Mouse (Mus musculus) CH12.LX (cell line): Measurements from ENCODE around the gene Fam193a. TPM values are rescaled to one million over a fixed set of nuclear protein-coding genes. Genes with fewer than 3 reads are reported as not detected.

Experiments used
- DNase-seq: peaks from one replicate; pipeline ENCODE4 v3.0.0-alpha.2; 2013; ENCODE audit errors: extremely low read depth
- H3K27ac ChIP-seq: 2 replicates; pipeline ENCODE4 v1.5.1; 2012; ENCODE audit warnings: low read depth, mild to moderate bottlenecking, control low read depth, moderate library complexity; ENCODE audit not compliant: insufficient read depth
- H3K27me3 ChIP-seq: replicated peaks from 2 replicates; pipeline ENCODE3; 2012; ENCODE audit warnings: inconsistent platforms
- H3K36me3 ChIP-seq, 2 experiments: replicated peaks in 1 of 2; 2 replicates each; pipeline versions ENCODE3 to v1.6.1; 2012; ENCODE audit warnings: inconsistent platforms in 1 of 2, low read length in 1 of 2, mild to moderate bottlenecking in 1 of 2, mixed read lengths in 1 of 2, moderate library complexity in 1 of 2; ENCODE audit not compliant: control insufficient read depth in 1 of 2, insufficient read depth in 1 of 2
- H3K4me1 ChIP-seq, 2 experiments: 2 replicates each; pipeline ENCODE4 v1.6.1; 2012; ENCODE audit warnings: inconsistent platforms in 1 of 2, moderate library complexity in 1 of 2; ENCODE audit not compliant: insufficient read depth in 2 of 2, control insufficient read depth in 1 of 2
- H3K4me2 ChIP-seq: 2 replicates; pipeline ENCODE4 v1.6.1; 2012; ENCODE audit warnings: low read depth, mild to moderate bottlenecking, control low read depth; ENCODE audit not compliant: poor library complexity, insufficient read depth, severe bottlenecking
- H3K4me3 ChIP-seq, 3 experiments: fragments of 150-350 bp in 1 of 3; sonication (generic) in 1 of 3; replicated peaks in 1 of 3; 2 replicates each; pipeline versions ENCODE3 to v1.5.1; 2011 to 2012; ENCODE audit warnings: low read depth in 2 of 3, low read length in 2 of 3, mild to moderate bottlenecking in 2 of 3, moderate library complexity in 2 of 3, control low read depth in 1 of 3, improper control_type of control experiment in 1 of 3, inconsistent platforms in 1 of 3, mixed read lengths in 1 of 3; ENCODE audit not compliant: poor library complexity in 1 of 3
- H3K79me2 ChIP-seq: replicated peaks from 2 replicates; pipeline ENCODE4 v1.6.1; 2012; ENCODE audit warnings: mild to moderate bottlenecking, moderate library complexity; ENCODE audit not compliant: control insufficient read depth, poor library complexity, insufficient read depth, severe bottlenecking; ENCODE audit errors: extremely low read depth
- H3K9ac ChIP-seq: 2 replicates; pipeline ENCODE4 v1.6.1; 2012; ENCODE audit warnings: low read depth, mild to moderate bottlenecking, control low read depth, moderate library complexity; ENCODE audit not compliant: insufficient read depth
- H3K9me3 ChIP-seq: replicated peaks from 2 replicates; pipeline ENCODE3; 2012; ENCODE audit warnings: low read length, inconsistent platforms, mixed read lengths
- CHD1 ChIP-seq: IDR thresholded peaks from 2 replicates; pipeline ENCODE4 v1.6.1; 2012; ENCODE audit warnings: low read depth, low read length, improper control_type of control experiment, inconsistent platforms
- E2F4 ChIP-seq: IDR thresholded peaks from 2 replicates; pipeline ENCODE4 v1.6.1; 2011; ENCODE audit warnings: low read depth, low read length, improper control_type of control experiment; ENCODE audit not compliant: insufficient replicate concordance
- ETS1 ChIP-seq: conservative IDR thresholded peaks from 2 replicates; pipeline ENCODE4 v1.6.1; 2012; ENCODE audit warnings: low read depth, mild to moderate bottlenecking, inconsistent platforms, low read length, improper control_type of control experiment, moderate library complexity
- HCFC1 ChIP-seq: IDR thresholded peaks from 2 replicates; pipeline ENCODE4 v1.6.1; 2012; ENCODE audit warnings: low read depth, mild to moderate bottlenecking, inconsistent platforms, low read length, improper control_type of control experiment
- MAFK ChIP-seq: IDR thresholded peaks from 2 replicates; pipeline ENCODE4 v1.6.1; 2011; ENCODE audit warnings: low read length, improper control_type of control experiment; ENCODE audit not compliant: insufficient replicate concordance
- MXI1 ChIP-seq: IDR thresholded peaks from 2 replicates; pipeline ENCODE4 v1.6.1; 2011; ENCODE audit warnings: mild to moderate bottlenecking, low read depth, low read length, improper control_type of control experiment
- NRF1 ChIP-seq: IDR thresholded peaks from 2 replicates; pipeline ENCODE4 v1.6.1; 2014; ENCODE audit warnings: low read depth, mild to moderate bottlenecking, inconsistent platforms, low read length, improper control_type of control experiment, moderate library complexity
- POLR2AphosphoS2 ChIP-seq: IDR thresholded peaks from 2 replicates; pipeline ENCODE4 v1.6.1; 2011; ENCODE audit warnings: low read depth, low read length, improper control_type of control experiment
- RAD21 ChIP-seq: IDR thresholded peaks from 2 replicates; pipeline ENCODE4 v1.6.1; 2011; ENCODE audit warnings: low read depth, mild to moderate bottlenecking, low read length, improper control_type of control experiment, moderate library complexity
- SIN3A ChIP-seq: IDR thresholded peaks from 2 replicates; pipeline ENCODE4 v1.6.1; 2012; ENCODE audit warnings: low read length, improper control_type of control experiment, inconsistent platforms
- USF1 ChIP-seq: IDR thresholded peaks from 2 replicates; pipeline ENCODE4 v1.6.1; 2014; ENCODE audit warnings: low read depth, mild to moderate bottlenecking, inconsistent platforms, low read length, improper control_type of control experiment
- ZC3H11A ChIP-seq: IDR thresholded peaks from 2 replicates; pipeline ENCODE4 v1.6.1; 2012; ENCODE audit warnings: low read depth, mild to moderate bottlenecking, inconsistent platforms, low read length, improper control_type of control experiment
- ZKSCAN1 ChIP-seq: IDR thresholded peaks from 2 replicates; pipeline ENCODE4 v1.6.1; 2012; ENCODE audit warnings: low read depth, inconsistent platforms, low read length, improper control_type of control experiment, borderline replicate concordance
- ZNF384 ChIP-seq: IDR thresholded peaks from 2 replicates; pipeline ENCODE4 v1.6.1; 2012; ENCODE audit warnings: low read depth, low read length, improper control_type of control experiment, inconsistent platforms
- dilution Hi-C: fragments of 300-500 bp; cut with MboI; formaldehyde crosslinking; loops from 2 replicates; pipeline ENCODE4 v1.14.3; 2020; ENCODE audit warnings: low sequenced_read_pairs; ENCODE audit not compliant: extremely low pct_unique_long_range_greater_than_20kb, extremely low pct_ligation_motif_present
- in situ Hi-C: fragments of 300-500 bp; cut with MboI; formaldehyde crosslinking; loops from 3 replicates; pipeline ENCODE4 v1.14.3; 2019; ENCODE audit warnings: low sequenced_read_pairs, low pct_ligation_motif_present, low pct_unique_long_range_greater_than_20kb, mixed read lengths
- polyA plus RNA-seq: library from polyadenylated mRNA; unstranded; fragments of >175 nt; gene quantifications from 2 replicates; pipeline ENCODE4 v1.2.1, GENCODE M21; 2012; ENCODE audit warnings: low read depth; ENCODE audit not compliant: insufficient read length
- total RNA-seq, 2 experiments: library from RNA; depleted of rRNA; stranded (reverse); fragments of 300-350 nt in 1 of 2; fragments of >200 nt in 1 of 2; gene quantifications; 2 replicates each; pipeline ENCODE4 v1.2.3; 2012 to 2014

The Fam193a gene
- total and polyA plus RNA-seq, 3 experiments = 3.6 to 19.0 (median 8.5) TPM

DNA sequence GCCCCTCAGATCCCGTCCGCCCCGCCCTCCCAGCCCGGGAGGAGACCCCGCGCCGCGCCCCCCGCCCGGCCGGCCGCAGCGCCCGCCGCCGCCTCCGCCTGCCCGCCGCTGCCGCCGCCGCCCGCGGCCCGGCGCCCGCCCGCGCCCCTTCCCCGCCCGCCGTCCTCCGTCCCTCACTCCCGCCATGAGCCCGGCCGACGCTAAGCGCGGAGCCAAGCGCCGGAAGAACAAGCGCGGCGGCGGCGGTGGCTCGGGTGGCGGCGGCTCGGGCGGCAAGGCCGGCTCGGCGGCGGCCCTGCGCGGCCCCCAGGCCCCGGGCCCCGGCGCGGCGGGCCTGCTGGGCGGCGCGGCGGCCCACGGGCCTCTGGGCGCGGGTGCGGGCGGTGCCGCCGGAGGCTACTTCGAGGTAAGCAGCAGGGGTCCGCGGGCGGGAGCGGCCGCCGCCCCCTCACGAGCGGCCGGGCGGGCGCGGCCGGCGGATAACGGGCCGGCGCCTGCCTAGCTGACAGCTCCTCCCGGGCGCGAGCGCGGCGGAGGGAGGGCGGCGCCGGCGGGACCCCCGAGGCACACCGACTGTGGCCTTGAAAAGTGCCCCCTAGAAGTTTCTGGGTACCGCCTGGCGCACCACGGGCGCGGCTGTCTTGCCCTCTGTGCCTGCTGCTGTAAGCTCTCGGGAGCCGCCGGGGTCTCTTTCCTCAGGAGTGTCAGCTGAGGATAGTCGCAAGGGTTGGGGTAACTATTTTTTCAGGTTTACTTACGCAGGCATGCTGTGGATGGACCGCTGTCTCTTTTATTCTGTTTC is 490 bp downstream of the Fam193a start:
- H3K79me2 ChIP-seq = peaks cover 35% of the 10 kb centered on the region
- 0 out of 2 replicates have a peak, but pooled peaks have one; percentile 29 for TF ChIP-seq SIN3A
- TF ChIP-seq ZC3H11A = no peak
- TF ChIP-seq, all 38 proteins: peak for 1
- peak overlapping the region; percentile 68 to 79 (median 78) for H3K4me3 ChIP-seq
- dilution Hi-C loops = no loop called here
- in situ Hi-C loops = no loop called here
- H3K36me3 ChIP-seq = peaks cover 0 to 13% of the 10 kb centered on the region in 2 experiments
- H3K27ac ChIP-seq = no peak overlapping the region
- H3K27me3 ChIP-seq = no peaks in the 10 kb centered on the region
- DNase-seq = no peak
- peak overlapping the region; percentile 96 for H3K4me2 ChIP-seq
- H3K9me3 ChIP-seq = no peaks in the 10 kb centered on the region
- peaks cover 2 to 24% of the 10 kb centered on the region in 2 experiments; a peak in 3 of 4 replicates for H3K4me1 ChIP-seq
- H3K9ac ChIP-seq = peak overlapping the region; percentile 93

- H3K27me3 ChIP-seq = no peaks in the 10 kb centered on the region
- peaks cover 0 to 9% of the 10 kb centered on the region in 2 experiments for H3K36me3 ChIP-seq
- no peaks in the 10 kb centered on the region for H3K9me3 ChIP-seq
- in situ Hi-C loops = no loop called here
- H3K27ac ChIP-seq = no peak overlapping the region
- peak overlapping the region; percentile 96 for H3K4me2 ChIP-seq
- DNase-seq = no peak
- H3K4me3 ChIP-seq = peak overlapping the region; percentile 68 to 79 (median 78)
- H3K4me1 ChIP-seq = peaks cover 2 to 24% of the 10 kb centered on the region in 2 experiments; a peak in 3 of 4 replicates
- dilution Hi-C loops = no loop called here
- peak overlapping the region; percentile 93 for H3K9ac ChIP-seq
- H3K79me2 ChIP-seq = peaks cover 36% of the 10 kb centered on the region
- 0 out of 2 replicates have a peak, but pooled peaks have one; percentile 5 for TF ChIP-seq SIN3A
- TF ChIP-seq HCFC1 = no peak
- no peak for TF ChIP-seq RAD21
- peak; percentile 20; the same call in 1 of the 2 replicates for TF ChIP-seq ZNF384
These were observed 1.1 kb downstream of the Fam193a start for GRCm38 (mm10) chr5:34370840-34371239.

DNA sequence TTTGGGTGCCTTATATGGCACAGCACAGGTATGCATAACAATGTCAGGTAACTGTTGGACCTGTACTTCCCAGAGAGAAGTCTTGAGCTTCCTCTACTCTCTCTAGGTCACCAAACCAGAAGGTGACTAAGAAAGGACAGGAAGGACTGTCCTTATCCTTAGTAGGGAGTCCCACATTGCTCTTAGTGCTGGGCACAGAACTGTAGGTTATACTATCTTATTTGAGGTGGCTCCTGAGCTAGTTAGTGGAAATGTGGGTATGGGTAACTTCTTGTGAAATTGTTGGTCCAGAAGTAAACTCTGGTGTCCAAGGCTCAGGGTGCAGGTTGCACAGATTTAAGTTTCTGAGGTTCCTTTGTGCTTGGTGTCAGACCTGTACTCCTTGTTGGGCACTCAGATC is 2.4 kb downstream of the Fam193a start:
- Histone ChIP-seq H3K4me2 (no peak overlapping the region), H3K4me3 (no peak overlapping the region), H3K9ac (no peak overlapping the region)
- DNase-seq = no peak
- TF ChIP-seq USF1 (no peak), E2F4 (no peak), ETS1 (no peak), MXI1 (no peak), ZKSCAN1 (no peak), POLR2AphosphoS2 (no peak), MAFK (no peak), NRF1 (no peak), CHD1 (no peak)
- TF ChIP-seq, all 38 proteins: peak for 0
- dilution Hi-C loops (no loop called here), in situ Hi-C loops (no loop called here)
- Histone ChIP-seq H3K27ac (no peak overlapping the region), H3K27me3 (no peaks in the 10 kb centered on the region), H3K36me3 (peaks cover 0 to 10% of the 10 kb centered on the region in 2 experiments), H3K79me2 (peaks cover 44% of the 10 kb centered on the region), H3K4me1 (peaks cover 2 to 24% of the 10 kb centered on the region in 2 experiments; a peak in 3 of 4 replicates), H3K9me3 (no peaks in the 10 kb centered on the region)
